Mouse (Mus musculus) CD4-positive naive resting alpha-beta T cell, adult 76 days (primary cell): ENCODE measurements around the gene Nipsnap1. TPM values are rescaled to one million over a fixed set of nuclear protein-coding genes. Genes with fewer than 3 reads are reported as not detected.

Experiments
- total RNA-seq: library from RNA; stranded (reverse); gene quantifications from one replicate; pipeline ENCODE4 v1.2.4, GENCODE M21; 2023

The Nipsnap1 gene
- total RNA-seq: 22.2 TPM

DNA sequence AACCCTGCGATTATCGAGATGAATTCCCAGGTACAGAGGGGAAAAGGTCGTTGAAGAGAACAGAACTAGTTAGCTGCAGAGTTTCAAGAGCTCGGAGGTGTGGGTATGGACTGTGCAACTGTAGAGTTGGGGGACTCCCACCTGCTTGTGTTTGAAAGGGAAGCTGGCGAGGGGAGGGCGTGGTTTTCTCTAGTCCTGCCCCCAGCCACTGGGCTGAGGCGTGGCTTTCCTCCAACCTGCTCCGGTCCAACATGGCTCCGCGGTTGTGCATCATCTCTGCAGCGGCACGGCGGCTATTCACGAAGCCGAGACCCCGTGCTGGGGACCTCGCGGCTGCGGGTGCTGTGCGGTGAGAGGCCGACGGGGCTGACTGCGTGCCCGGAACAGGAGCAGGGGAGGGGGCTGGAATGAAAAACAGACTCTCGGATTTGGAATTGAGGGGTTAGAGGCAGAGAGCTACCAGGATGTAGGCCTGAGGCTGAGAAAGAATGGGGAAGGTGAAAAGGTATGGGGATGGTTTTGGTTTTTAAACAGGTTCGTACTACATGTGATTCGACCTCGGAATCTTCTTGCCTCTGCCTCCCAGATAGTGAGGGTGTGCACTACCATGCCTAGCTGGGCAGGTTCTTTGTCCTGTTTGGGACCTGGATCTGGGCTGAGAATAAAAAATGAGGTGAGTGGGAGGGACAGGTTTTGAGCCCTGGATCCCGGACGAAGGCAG is at the start of gene Nipsnap1:
Gene Nipsnap1, plus strand, starts transcription at position 197 of the 721 bp plus-strand sequence.

DNA sequence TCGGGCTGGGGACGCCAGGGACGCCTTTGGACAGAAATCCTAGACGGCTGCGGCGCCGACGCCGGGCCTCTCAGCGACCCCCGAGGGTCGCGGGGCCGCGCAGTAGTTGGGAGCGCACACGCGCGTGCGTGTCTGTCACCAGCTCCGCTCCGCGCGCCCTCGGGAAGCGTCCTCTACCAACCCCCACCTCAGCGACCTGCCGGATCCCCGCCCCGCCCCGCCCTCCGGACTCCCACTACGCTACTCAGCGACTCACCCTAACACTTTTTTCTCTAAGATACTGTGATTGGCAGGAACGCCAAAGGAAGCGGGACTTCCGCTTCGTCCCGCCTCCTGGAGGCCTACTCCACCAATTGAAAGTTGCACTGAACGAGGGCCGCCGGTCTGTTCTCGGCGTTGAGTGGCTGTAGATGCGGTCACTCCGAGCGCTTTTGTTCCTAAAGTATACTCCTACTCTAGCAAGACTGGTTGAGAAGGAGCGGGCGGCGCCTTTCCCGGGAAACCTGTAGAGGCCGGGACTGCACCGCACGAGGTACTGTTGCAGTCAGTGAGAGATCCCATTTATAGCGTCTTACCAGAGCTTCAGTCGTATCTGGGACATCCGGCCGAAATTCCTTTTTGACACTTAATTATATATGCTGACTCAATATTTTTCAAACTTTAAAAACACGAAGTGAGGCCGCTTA is 24.4 kb upstream of the Nipsnap1 start, which contains the start of gene Nf2:
Gene Nf2, minus strand, starts transcription at position 279 of the 686 bp plus-strand sequence.

GRCm38 (mm10) chr11:4894848-4895816 is 21.4 kb downstream of the Nipsnap1 start, which contains the start of gene Thoc5:
Gene Thoc5 (plus strand): TSS chr11:4895320.

Other genes starting within 250 kb of the Nipsnap1 start
- 33.3 TPM for gene Ascc2, start 236.2 kb upstream of the Nipsnap1 start, total RNA-seq
- gene Uqcr10, start 169.6 kb upstream of the Nipsnap1 start, total RNA-seq: 120 TPM
- 24.5 TPM for gene Zmat5, start 169.3 kb upstream of the Nipsnap1 start, total RNA-seq
- gene Cabp7, start 127.2 kb upstream of the Nipsnap1 start, total RNA-seq: 0.29 TPM
- gene Nf2, start 24.4 kb upstream of the Nipsnap1 start, total RNA-seq: 46.9 TPM
- 39.6 TPM for gene Thoc5, start 21.4 kb downstream of the Nipsnap1 start, total RNA-seq
- gene Nefh, start 74.1 kb downstream of the Nipsnap1 start, total RNA-seq: 2.7 TPM
- 89.1 TPM for gene Ap1b1, start 112.9 kb downstream of the Nipsnap1 start, total RNA-seq
- gene Rasl10a, start 184.2 kb downstream of the Nipsnap1 start, total RNA-seq: not detected
- 0.97 TPM for gene Gas2l1, start 191.4 kb downstream of the Nipsnap1 start, total RNA-seq
- gene Rhbdd3, start 225.0 kb downstream of the Nipsnap1 start, total RNA-seq: 5.1 TPM
- gene Ewsr1, start 225.3 kb downstream of the Nipsnap1 start, total RNA-seq: 700 TPM